ENCODE assay signal across 12 mouse cellular contexts in genomic region chr14:24825722-24826386, GRCm38 (mm10).
DNase-seq lines count a peak whose midpoint lies in the region; ATAC-seq and TF ChIP-seq lines count a peak whose summit lies in the region.
"Had no signal": no experiment of that assay in that cellular context is flagged by ENCODE, and none has a peak within 500 bp of the region (broad histone marks: within the 10 kb centered on the region; RNA-seq: fewer than 3 reads in every experiment).

No protein-coding gene starts in this region.

- H3K4me1 ChIP-seq in forebrain, embryonic 14.5 days (ENCODE audit: control insufficient read depth, insufficient read depth, low read length), result peaks cover 32% of the 10 kb centered on the region
- peaks cover 63% of the 10 kb centered on the region for H3K4me1 ChIP-seq in limb, embryonic 12.5 days (replicated peaks)
- H3K4me1 ChIP-seq in neural tube, embryonic 14.5 days (ENCODE audit: control insufficient read depth, insufficient read depth, low read length), result peaks cover 43% of the 10 kb centered on the region
- H3K4me1 ChIP-seq in lung, postnatal 0 days (ENCODE audit: insufficient read depth, low read depth, low read length), result no peaks in the 10 kb centered on the region

- no peak for TF ChIP-seq EP300 in lung, postnatal 0 days (IDR thresholded peaks at IDR 0.05)

- intact Hi-C loops in left cerebral cortex, adult 2 months (cut with DNase I), result loop anchor here (2.0 to 10.0 kb wide), 3 partner anchors 41 to 629 kb away; partner anchors contain the start of gene Zmiz1
- intact Hi-C loops in left cerebral cortex, postnatal 25 days (cut with DNase I), result loop anchor here (2.0 kb wide), 1 partner anchor 47 kb away; no protein-coding TSS in a partner anchor

- no peak overlapping the region for H3K4me3 ChIP-seq in left cerebral cortex, adult 2 months
- H3K4me3 ChIP-seq in forebrain, embryonic 14.5 days (ENCODE audit: low read depth, low read length), result no peak overlapping the region
- no peak overlapping the region for H3K4me3 ChIP-seq in limb, embryonic 12.5 days (replicated peaks)
- no peak overlapping the region for H3K4me3 ChIP-seq in neural tube, embryonic 14.5 days (ENCODE audit: low read depth, low read length)
- no peak overlapping the region for H3K4me3 ChIP-seq in lung, postnatal 0 days (ENCODE audit: low read depth, low read length)

- H3K9me3 ChIP-seq in forebrain, embryonic 14.5 days (replicated peaks; ENCODE audit: control insufficient read depth, low read length), result no peaks in the 10 kb centered on the region
- H3K9me3 ChIP-seq in limb, embryonic 12.5 days, result no peaks in the 10 kb centered on the region
- H3K9me3 ChIP-seq in neural tube, embryonic 14.5 days (ENCODE audit: control insufficient read depth, low read length), result no peaks in the 10 kb centered on the region
- no peaks in the 10 kb centered on the region for H3K9me3 ChIP-seq in lung, postnatal 0 days (ENCODE audit: low read length)

- no peaks in the 10 kb centered on the region for H3K36me3 ChIP-seq in forebrain, embryonic 14.5 days (ENCODE audit: control insufficient read depth, insufficient read depth, low read length)
- no peaks in the 10 kb centered on the region for H3K36me3 ChIP-seq in limb, embryonic 12.5 days
- no peaks in the 10 kb centered on the region for H3K36me3 ChIP-seq in neural tube, embryonic 14.5 days (ENCODE audit: control insufficient read depth, insufficient read depth, low read length)
- no peaks in the 10 kb centered on the region for H3K36me3 ChIP-seq in lung, postnatal 0 days (ENCODE audit: insufficient read depth, low read length)

- WGBS in forebrain, embryonic 14.5 days, result 37% methylated on average over 11 of the region's 11 CpGs
- WGBS in limb, embryonic 12.5 days, result 30% methylated on average over 11 of the region's 11 CpGs
- 35% methylated on average over 11 of the region's 11 CpGs for WGBS in neural tube, embryonic 14.5 days
- WGBS in lung, postnatal 0 days, result 73% methylated on average over 11 of the region's 11 CpGs

- peak overlapping the region; percentile 69; the same call in 1 of the 2 replicates for H3K27ac ChIP-seq in left cerebral cortex, adult 2 months
- H3K27ac ChIP-seq in forebrain, embryonic 14.5 days (ENCODE audit: low read depth, low read length), result peak overlapping the region; percentile 81
- peak overlapping the region; percentile 92 for H3K27ac ChIP-seq in limb, embryonic 12.5 days
- peak overlapping the region; percentile 93 for H3K27ac ChIP-seq in neural tube, embryonic 14.5 days (ENCODE audit: low read depth, low read length)
- no peak overlapping the region for H3K27ac ChIP-seq in lung, postnatal 0 days (ENCODE audit: low read length)

- no peaks in the 10 kb centered on the region for H3K27me3 ChIP-seq in forebrain, embryonic 14.5 days (replicated peaks; ENCODE audit: control insufficient read depth, insufficient read depth, low read length)
- no peaks in the 10 kb centered on the region for H3K27me3 ChIP-seq in limb, embryonic 12.5 days
- H3K27me3 ChIP-seq in neural tube, embryonic 14.5 days (ENCODE audit: control insufficient read depth, insufficient read depth, low read length), result no peaks in the 10 kb centered on the region
- no peaks in the 10 kb centered on the region for H3K27me3 ChIP-seq in lung, postnatal 0 days (replicated peaks; ENCODE audit: insufficient read depth, low read length)

- no peak for DNase-seq in left cerebral cortex, adult 2 months (ENCODE audit: extremely low spot score in 1 of 2, low spot score in 2 of 2)
- DNase-seq in left cerebral cortex, postnatal 25 days (ENCODE audit: low spot score in 2 of 2), result no peak
- peak; percentile 21 for DNase-seq in forebrain, embryonic 14.5 days (ENCODE audit: low spot score)
- no peak for DNase-seq in lung, postnatal 0 days (ENCODE audit: low spot score)
- DNase-seq in adrenal gland, postnatal 14 days, result no peak
- DNase-seq in layer of hippocampus, postnatal 25 days (ENCODE audit: extremely low spot score in 1 of 2, low spot score in 1 of 2), result no peak
- DNase-seq: adrenal gland, adult 2 months; cerebellum, adult 8-10 months; heart, adult 18-20 months; lung, adult 18-20 months had no signal

- peak; percentile 15; the same call in 1 of the 2 replicates for ATAC-seq in forebrain, embryonic 14.5 days
- ATAC-seq in limb, embryonic 12.5 days (ENCODE audit: insufficient number of reproducible peaks, insufficient read depth, low FRiP score, low TSS enrichment, low read depth), result no peak
- ATAC-seq in neural tube, embryonic 14.5 days (ENCODE audit: low read depth), result no peak
- ATAC-seq in lung, postnatal 0 days, result no peak

- H3K9ac ChIP-seq in forebrain, embryonic 14.5 days (ENCODE audit: low read length), result no peak overlapping the region
- H3K9ac ChIP-seq in limb, embryonic 12.5 days (replicated peaks), result no peak overlapping the region
- H3K9ac ChIP-seq in neural tube, embryonic 14.5 days (replicated peaks; ENCODE audit: low read depth, low read length), result no peak overlapping the region
- no peak overlapping the region for H3K9ac ChIP-seq in lung, postnatal 0 days (replicated peaks; ENCODE audit: low read depth)

- no peak for TF ChIP-seq CTCF in left cerebral cortex, adult 2 months (IDR thresholded peaks at IDR 0.05)
- no peak for TF ChIP-seq CTCF in lung, postnatal 0 days (IDR thresholded peaks at IDR 0.05)

- H3K4me2 ChIP-seq in forebrain, embryonic 14.5 days (ENCODE audit: low read length), result no peak overlapping the region
- no peak overlapping the region for H3K4me2 ChIP-seq in limb, embryonic 12.5 days
- H3K4me2 ChIP-seq in neural tube, embryonic 14.5 days (ENCODE audit: low read depth, low read length), result no peak overlapping the region
- no peak overlapping the region for H3K4me2 ChIP-seq in lung, postnatal 0 days (replicated peaks; ENCODE audit: low read depth, low read length)
